Mouse (Mus musculus): ENCODE measurements around the gene Prss16. TPM values are rescaled to one million over a fixed set of nuclear protein-coding genes. Genes with fewer than 3 reads are reported as not detected.

The Prss16 gene
- total RNA-seq, 4 experiments from 2014 or later = 0.29 to 0.84 (median 0.56) TPM

GRCm38 (mm10) chr13:22036149-22036956 lies 26.8 kb upstream of the Prss16 start:
- no peak for DNase-seq (ENCODE audit: low spot score in 2 of 2)

DNA sequence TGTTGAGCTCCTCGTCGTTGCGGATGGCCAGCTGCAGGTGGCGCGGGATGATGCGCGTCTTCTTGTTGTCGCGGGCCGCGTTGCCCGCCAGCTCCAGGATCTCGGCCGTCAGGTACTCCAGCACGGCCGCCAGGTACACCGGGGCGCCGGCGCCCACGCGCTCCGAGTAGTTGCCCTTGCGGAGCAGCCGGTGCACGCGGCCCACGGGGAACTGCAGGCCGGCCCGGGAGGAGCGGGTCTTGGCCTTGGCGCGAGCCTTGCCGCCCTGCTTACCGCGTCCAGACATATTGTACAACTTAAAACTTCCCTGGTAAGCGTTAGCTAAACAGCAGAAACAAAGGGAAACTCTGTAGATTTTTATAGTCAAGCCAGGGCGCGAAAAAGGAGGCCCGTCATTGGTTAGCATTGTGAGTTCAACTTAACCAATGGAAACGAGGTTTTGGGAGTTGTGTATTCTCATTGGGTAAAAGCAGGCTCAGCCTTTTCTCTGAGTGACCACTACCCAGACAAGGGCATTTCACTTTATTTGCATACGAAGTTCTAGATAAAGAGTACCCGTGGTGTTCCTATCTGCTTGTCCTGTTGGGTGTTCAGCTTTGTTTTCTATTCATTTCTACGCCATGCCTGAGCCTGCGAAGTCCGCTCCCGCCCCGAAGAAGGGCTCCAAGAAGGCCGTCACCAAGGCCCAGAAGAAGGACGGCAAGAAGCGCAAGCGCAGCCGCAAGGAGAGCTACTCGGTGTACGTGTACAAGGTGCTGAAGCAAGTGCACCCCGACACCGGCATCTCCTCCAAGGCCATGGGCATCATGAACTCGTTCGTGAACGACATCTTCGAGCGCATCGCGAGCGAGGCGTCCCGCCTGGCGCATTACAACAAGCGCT lies 26.0 kb upstream of the Prss16 start, which contains the start of the genes Hist1h2ah and Hist1h2bk:
Hist1h2ah (minus strand) TSS at position 302 of the 882 bp plus-strand sequence.
Hist1h2bk (plus strand) TSS at position 604 of the 882 bp plus-strand sequence.
- DNase-seq (ENCODE audit: low spot score in 2 of 2) = peak; percentile 85 to 87

DNA sequence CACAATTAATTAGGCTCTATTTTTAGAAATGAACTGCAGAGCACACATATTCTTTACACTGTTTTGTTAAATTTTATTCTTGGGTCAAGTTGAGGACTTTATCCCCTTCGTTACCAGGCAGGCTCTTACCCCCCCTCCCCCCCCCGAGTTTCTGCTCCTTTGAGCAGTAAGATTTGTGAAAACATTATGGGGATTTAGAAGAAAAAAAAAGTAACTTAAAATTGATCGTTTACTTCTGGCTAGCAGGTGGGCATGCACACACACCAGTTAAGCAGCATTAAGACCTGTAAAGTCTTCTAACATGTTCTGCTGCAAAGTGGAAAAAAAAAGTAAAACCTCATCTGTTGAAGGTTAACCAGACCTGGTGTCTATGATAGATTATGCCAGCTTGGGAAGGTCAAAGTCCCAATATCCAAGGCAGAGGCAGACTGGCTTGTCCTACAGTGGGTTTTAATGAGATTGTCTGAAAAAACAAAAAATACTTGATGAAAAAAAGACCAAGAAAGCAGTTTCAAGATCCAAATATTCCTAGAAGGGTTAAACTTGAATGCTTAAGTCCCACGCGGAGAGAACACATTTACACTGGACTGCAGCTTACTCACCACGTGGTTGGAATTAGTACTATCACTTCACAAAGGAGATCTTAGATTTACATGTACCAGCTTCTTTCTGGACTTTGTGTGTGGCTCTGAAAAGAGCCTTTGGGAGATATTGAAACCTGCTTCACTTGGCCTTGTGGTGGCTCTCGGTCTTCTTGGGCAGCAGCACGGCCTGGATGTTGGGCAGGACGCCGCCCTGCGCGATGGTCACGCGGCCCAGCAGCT lies 25.1 kb upstream of the Prss16 start:
- DNase-seq (ENCODE audit: low spot score in 2 of 2) = no peak

GRCm38 (mm10) chr13:22033741-22034442 lies 24.4 kb upstream of the Prss16 start:
- no peak for DNase-seq (ENCODE audit: low spot score in 2 of 2)

- no peak for DNase-seq (ENCODE audit: low spot score in 2 of 2)
These were observed 21.0 kb upstream of the Prss16 start for GRCm38 (mm10) chr13:22030493-22030892.

DNA sequence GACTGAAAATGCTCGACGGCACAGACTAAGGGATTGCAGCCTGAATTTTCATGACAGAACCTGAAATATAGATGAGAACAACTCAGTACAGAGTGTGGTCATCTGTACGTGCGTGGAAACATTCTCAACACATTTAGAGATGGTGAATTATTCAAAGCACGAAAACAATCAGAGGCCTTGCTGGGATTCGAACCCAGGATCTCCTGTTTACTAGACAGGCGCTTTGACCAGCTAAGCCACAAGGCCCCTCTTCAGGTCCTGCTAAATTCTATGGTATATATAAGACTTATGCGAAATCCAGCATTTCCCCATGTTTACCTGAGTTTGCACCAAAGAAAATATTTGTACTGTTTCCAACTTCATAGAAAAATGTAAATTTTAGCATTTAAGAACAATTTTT lies 20.4 kb upstream of the Prss16 start:
- DNase-seq (ENCODE audit: low spot score in 2 of 2) = no peak

DNA sequence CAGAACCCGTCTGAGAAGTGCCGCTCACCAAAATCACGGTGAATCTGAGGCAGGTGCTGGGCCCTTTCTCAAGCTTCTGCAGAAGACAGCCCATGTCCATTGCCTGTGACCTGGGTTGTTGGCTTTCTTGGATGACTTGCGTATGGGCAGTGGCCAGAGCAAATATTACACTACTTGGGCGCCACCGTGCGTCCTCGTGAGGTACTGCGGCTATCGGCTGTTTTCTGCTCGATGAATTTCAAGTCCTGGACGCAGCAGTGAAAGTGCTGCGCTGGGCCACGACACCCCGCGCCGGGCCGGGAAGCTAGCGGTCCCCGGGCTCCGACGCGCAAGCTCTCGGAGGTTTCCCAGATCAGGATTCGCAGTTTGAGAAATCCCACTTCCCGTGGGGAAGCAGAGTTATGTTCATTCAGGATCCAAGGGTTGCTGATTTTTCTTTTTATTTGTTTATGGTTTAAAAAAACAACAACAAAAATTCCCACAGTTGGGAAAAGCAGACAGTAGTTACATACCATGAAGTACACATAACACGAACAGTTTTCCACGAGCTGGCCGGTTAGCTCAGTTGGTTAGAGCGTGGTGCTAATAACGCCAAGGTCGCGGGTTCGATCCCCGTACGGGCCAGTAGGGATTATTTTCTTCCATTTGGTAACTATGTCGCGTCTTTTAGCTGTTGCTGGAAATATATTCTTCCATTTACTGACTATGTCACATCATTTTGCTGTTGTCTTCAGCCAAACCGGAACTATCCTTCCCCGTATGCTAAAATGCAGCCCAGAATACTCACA lies 19.3 kb upstream of the Prss16 start:
- peak; percentile 84 to 96 for DNase-seq (ENCODE audit: low spot score in 2 of 2)

- DNase-seq (ENCODE audit: low spot score in 2 of 2) = peak; percentile 70 to 87
These were observed 16.8 kb upstream of the Prss16 start for GRCm38 (mm10) chr13:22026058-22027031.

- DNase-seq (ENCODE audit: low spot score in 2 of 2) = peak in 1 of 2 experiments; percentile 62
These were observed 12.7 kb upstream of the Prss16 start for GRCm38 (mm10) chr13:22022241-22022640.

DNA sequence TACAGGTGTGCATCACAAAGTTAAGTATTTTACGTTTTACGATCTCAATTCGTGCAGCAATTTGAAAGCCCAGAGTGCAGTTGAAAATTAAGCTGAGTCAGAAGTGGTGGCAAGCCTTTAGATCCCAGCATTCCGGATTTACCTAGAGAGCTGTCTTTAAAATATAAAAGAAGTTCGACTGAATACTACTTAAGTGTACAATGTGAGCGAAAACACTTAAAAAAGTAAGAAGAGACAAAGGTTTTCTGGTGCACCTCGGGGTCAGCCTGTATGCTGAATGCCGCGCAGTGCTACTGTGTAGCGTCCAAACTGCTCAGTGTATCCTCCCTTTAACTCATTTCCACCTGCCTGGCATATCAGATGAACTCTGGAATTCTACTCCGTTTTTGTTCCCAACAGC lies 12.0 kb upstream of the Prss16 start:
- no peak for DNase-seq (ENCODE audit: low spot score in 2 of 2)

DNA sequence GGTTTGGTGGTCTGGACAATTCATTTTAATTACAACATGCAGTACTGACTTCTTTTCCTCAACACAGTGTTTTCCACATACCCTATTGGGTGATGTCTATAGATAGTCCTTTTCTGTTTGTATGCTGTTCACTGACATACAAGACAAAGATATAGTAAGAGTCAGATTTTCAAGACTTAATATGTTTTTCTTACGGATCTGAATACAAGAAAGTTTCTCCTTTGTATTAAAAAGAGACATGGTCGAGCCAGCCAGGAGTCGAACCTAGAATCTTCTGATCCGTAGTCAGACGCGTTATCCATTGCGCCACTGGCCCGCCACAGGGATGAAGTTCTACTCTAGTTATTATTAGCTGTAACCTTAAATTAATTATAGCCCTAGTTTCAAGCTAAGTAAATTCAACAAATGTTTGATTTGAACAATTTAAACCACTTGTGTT lies 11.4 kb upstream of the Prss16 start:
- peak in 1 of 2 experiments; percentile 41 for DNase-seq (ENCODE audit: low spot score in 2 of 2)

- DNase-seq (ENCODE audit: low spot score in 2 of 2) = no peak
These were observed 10.6 kb upstream of the Prss16 start for GRCm38 (mm10) chr13:22019934-22020835.

DNA sequence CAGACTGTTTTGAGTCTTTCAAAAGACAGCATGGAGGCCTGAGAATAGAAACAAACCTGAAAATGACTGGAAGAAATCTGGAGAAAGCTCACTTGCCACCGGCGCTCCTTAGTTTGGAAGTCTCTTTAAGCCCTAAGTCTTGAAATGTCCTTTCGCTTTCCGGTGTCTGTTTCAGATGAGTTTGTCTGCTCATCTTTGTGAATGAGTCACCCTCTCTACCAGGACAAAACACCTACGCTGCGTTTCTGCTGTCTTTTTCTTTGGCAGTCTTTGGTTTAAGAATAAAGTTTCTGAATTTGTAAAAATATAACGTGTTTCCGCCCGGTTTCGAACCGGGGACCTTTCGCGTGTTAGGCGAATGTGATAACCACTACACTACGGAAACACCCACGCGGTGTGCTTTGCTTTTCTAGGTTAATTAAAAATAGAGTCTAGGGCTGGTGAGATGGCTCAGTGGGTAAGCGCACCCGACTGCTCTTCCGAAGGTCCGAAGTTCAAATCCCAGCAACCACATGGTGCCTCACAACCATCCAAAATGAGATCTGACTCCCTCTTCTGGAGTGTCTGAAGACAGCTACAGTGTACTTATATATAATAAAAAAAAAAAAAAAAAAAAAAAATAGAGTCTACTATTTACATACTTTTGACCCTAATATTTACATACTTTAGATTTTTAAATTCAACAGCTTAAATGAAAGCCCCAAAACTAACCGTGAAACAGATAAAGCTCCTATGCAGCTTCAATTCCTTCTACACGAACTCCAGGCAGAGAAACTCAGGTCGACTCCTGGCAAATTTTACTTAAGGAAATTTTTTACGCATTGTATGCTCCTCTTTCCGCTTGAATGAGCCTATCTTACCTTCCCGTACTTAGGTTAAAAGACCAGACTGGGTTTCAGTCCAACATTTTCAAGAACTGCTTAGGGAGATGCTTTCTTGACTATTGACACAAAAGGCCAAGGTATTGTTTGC lies 6.2 kb upstream of the Prss16 start:
- peak in 1 of 2 experiments; percentile 62 for DNase-seq (ENCODE audit: low spot score in 2 of 2)

GRCm38 (mm10) chr13:22014411-22014845 lies 4.9 kb upstream of the Prss16 start:
- DNase-seq (ENCODE audit: low spot score in 2 of 2) = no peak

DNA sequence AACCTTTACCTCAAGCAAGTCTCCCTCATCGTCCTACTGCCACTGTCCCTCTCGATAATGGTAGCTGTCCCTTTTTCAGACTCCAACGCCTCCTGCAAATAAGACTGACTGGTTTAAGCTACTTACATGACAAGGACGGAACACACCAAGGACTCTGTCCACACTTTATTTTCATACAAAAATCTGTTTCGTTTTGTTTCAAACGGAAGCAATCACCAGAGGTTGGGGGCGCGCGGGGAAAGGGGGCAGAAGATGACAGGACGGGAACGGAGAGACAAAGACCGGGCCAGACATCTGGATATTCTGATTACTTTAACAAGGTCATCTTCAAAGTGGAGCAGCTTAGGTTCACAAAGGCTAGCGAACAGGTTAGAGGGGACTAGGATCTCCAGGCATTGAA lies 4.2 kb upstream of the Prss16 start:
- DNase-seq (ENCODE audit: low spot score in 2 of 2) = no peak

- no peak for DNase-seq (ENCODE audit: low spot score in 2 of 2)
These were observed 835 bp downstream of the Prss16 start for GRCm38 (mm10) chr13:22008707-22009106.

Data from layer of hippocampus, adult 8-10 months (tissue).